Mouse (Mus musculus) lung, embryonic 15.5 days (tissue): ENCODE data around the gene Dnah2. TPM values are rescaled to one million over a fixed set of nuclear protein-coding genes. Genes with fewer than 3 reads are reported as not detected.

Experiments
- ATAC-seq: fragments of 200-750 bp; cut with Nextera tagmentation; 2 replicates; pipeline ENCODE4 v1.8.0; 2017; ENCODE audit warnings: moderate number of reproducible peaks, borderline replicate concordance; ENCODE audit not compliant: low FRiP score, low TSS enrichment; ENCODE audit errors: extremely low read depth
- H3K27ac ChIP-seq: fragments of 300-500 bp; sonication (generic); 2 replicates; pipeline ENCODE4 v1.5.1; 2015; ENCODE audit warnings: moderate library complexity, mild to moderate bottlenecking, inconsistent platforms
- H3K27me3 ChIP-seq: fragments of 300-500 bp; sonication (generic); 2 replicates; pipeline ENCODE4 v1.6.1; 2015; ENCODE audit warnings: inconsistent platforms
- H3K36me3 ChIP-seq: fragments of 300-500 bp; sonication (generic); 2 replicates; pipeline ENCODE4 v1.6.1; 2015; ENCODE audit warnings: inconsistent platforms
- H3K4me1 ChIP-seq: fragments of 300-500 bp; sonication (generic); 2 replicates; pipeline ENCODE4 v1.6.1; 2015; ENCODE audit warnings: inconsistent platforms
- H3K4me2 ChIP-seq: fragments of 300-500 bp; sonication (generic); 2 replicates; pipeline ENCODE4 v1.6.1; 2015; ENCODE audit warnings: inconsistent platforms, mild to moderate bottlenecking, moderate library complexity
- H3K4me3 ChIP-seq: fragments of 300-500 bp; sonication (generic); 2 replicates; pipeline ENCODE4 v1.5.1; 2015; ENCODE audit warnings: mild to moderate bottlenecking, inconsistent platforms
- H3K9ac ChIP-seq: fragments of 300-500 bp; sonication (generic); 2 replicates; pipeline ENCODE4 v1.6.1; 2015; ENCODE audit warnings: inconsistent platforms
- H3K9me3 ChIP-seq: fragments of 300-500 bp; sonication (generic); 2 replicates; pipeline ENCODE4 v1.6.1; 2016; ENCODE audit warnings: inconsistent platforms
- WGBS: fragments of 180-500 bp; shearing (Covaris S2); methylation state at CpG from one replicate; pipeline ENCODE4 v1.1.7; 2015; 5-methylcytosine and 5-hydroxymethylcytosine counted together
- polyA plus RNA-seq: library from polyadenylated mRNA; unstranded; fragments of >200 nt; fragmentation: Nextera tagmentation; extraction: Ambion mirVana; gene quantifications from 2 replicates; pipeline ENCODE4 v1.2.1, GENCODE M21; 2015

The Dnah2 gene
- polyA plus RNA-seq, 1 experiment from 2014 or later = 1.1 TPM

DNA sequence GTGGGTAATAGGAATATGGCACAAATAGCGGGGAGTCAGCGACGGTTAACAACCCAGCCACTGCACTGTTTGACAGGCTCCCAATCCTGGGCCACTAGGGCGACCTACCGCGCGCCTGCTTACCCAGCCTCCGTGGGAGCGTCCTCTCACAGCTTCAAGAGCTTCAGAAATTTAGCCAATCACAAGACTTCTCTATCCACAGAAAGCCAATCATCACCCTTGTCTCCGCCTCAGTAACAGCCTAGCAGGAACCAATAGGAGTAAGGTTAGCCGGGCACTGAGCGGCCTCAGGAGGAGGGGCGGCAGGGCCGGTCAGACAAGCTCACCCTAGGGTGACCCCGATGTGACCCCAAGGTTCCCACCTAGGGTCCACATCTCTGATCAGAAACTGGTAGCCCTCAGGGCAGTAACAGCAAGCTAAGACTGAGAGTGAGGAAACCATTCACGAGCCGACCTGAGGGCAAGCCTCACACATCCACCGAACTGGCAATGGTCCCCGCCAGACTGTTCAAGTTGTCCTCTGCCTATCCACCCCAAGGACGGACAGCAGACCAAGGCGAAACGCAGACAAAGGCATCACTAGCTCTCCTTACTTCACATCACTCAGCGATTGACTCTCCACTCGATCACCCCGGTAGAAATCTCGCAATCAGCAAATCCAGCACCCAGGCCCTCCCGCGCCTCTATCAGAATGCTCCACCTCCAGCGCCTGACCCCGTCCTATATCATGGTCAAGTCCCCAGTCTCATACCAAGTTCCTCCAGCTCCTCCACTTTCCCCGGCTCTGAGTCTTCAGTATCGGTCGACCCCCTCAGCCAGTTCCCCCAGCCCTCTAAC is 140.2 kb downstream of the Dnah2 start:
- peaks cover 37% of the 10 kb centered on the region for H3K4me1 ChIP-seq
- peak; percentile 73 for ATAC-seq
- no peaks in the 10 kb centered on the region for H3K9me3 ChIP-seq
- peak overlapping the region; percentile 99 for H3K4me2 ChIP-seq
- WGBS = under 1% methylated on average over 33 of the region's 33 CpGs
- peak overlapping the region; percentile 81 for H3K9ac ChIP-seq
- peaks cover 42% of the 10 kb centered on the region for H3K36me3 ChIP-seq
- H3K27me3 ChIP-seq = no peaks in the 10 kb centered on the region
- H3K27ac ChIP-seq = peak overlapping the region; percentile 99
- H3K4me3 ChIP-seq = peak overlapping the region; percentile 63

DNA sequence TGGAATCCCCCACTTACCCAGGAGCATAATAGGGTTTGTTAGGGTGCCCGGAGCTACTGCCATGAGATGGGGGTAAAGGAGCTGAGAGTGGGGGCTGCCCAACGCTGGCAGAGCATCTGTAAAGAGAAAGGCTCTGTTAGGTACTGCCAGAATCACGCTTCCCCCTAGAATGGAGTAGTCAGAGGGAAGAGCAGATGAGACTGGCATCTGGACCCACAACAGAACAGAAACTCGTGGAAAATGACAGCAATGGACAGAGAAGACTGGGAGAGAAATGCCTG is 141.2 kb downstream of the Dnah2 start:
- Histone ChIP-seq H3K27ac (no peak overlapping the region), H3K36me3 (peaks cover 52% of the 10 kb centered on the region), H3K27me3 (no peaks in the 10 kb centered on the region), H3K9ac (peak overlapping the region; percentile 5; the same call in 1 of the 2 replicates), H3K4me3 (peak overlapping the region; percentile 63), H3K4me1 (peaks cover 26% of the 10 kb centered on the region), H3K4me2 (peak overlapping the region; percentile 99), H3K9me3 (no peaks in the 10 kb centered on the region)
- no peak for ATAC-seq
- 77% methylated on average over 4 of the region's 4 CpGs for WGBS

DNA sequence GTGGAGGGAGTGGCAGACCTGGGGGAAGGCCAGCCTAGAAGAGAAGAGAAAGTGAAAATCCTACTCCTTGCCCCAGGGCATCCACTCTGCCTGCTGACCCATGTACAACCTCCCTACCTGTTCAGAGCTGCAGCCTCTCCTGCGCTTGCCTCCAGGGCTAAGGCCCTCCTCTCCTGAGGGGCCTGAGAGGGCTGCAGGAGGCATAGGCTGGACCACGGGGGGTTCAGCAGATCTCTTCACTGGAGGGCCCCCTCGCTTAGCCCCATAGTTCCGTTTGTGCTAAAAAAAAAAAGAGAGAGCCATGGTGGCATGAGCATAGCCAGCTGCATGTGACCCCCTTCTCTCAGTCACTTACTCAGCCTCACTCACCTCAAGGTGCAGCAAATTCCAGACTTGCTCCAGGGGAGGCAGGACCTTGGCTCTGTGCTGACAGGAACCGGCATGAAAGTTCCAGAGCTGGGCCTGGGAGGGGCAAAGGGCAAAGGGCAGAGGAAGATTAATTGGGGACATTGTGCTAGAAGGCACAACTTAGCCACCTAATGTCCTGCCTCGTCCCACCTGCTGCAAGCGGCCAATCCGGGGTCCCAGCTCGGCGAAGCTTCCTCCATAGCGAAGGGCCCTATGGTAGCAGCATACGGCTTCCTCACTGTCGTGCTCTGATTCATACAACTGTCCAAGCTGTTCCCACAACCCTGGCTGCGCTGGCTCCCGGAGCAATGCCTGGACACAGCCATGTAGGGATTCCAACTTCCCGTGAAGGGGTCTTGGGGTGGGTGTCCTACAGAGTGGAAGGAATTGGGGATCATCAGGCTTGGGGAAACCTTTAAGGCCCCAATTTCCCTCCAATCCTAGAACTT is 141.8 kb downstream of the Dnah2 start:
- Histone ChIP-seq H3K9me3 (no peaks in the 10 kb centered on the region), H3K27ac (no peak overlapping the region), H3K4me1 (peaks cover 21% of the 10 kb centered on the region), H3K27me3 (no peaks in the 10 kb centered on the region), H3K4me2 (no peak overlapping the region), H3K36me3 (peaks cover 56% of the 10 kb centered on the region), H3K4me3 (no peak overlapping the region), H3K9ac (no peak overlapping the region)
- ATAC-seq = no peak
- WGBS = 87% methylated on average over 16 of the region's 16 CpGs

DNA sequence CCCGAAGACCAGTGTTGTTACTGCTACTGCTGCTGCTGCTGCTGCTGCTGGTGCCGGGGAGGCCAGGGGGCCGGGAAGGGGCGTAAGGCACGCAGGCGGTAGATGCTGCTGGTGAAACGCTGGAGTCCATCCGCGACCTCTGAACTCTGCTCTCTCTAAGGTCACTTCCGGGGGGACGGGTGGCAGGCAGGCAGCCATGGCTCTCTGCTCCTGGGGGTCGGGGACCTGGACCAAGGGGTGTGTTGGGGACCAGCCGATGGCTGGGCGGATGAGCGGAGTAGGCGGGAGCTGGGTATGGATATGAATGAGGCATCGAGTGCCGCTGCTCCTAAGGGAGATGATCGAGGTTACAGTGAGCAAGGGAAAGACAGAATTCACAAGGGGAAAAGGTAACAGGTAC is 142.6 kb downstream of the Dnah2 start:
- no peak overlapping the region for H3K4me2 ChIP-seq

DNA sequence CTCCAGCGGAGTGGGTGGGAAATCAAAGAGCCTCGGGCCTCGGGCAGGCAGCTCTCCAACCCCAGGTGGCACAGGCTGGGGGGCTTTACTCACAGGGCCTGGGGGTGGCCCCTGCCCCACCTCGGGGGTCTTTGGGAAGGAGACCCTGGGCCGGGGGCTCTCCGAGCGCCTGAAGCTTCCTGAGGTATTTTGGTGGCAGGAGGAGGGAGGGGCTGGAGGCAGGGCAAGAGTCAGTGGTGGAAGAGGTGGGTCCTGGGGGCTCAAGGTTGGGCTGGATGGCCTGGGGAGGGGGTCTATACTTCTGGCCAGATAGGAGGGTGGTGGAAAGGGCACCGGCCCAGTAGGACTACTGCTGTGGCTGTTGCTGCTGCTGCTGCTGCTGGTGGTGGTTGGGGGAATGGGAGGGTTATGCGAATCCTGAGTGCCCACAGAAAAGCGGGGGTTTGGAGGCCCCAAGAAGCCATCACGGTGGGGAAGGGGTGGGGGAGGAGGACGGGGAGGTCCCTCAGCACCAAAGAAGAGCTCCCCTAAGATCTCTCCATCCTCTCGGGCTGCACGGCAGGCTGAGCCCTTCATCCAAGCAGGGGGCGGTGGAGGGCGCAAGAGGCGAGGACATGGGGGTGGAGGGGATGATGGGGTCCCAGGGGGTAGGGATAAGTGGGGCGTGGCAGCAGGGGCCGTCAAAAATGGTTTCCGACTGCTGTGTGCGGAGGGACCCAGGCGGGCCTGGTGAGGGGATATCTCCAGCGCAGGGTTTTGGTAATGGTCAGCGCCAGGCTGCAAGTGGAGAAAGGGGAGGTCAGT is 143.3 kb downstream of the Dnah2 start:
- Histone ChIP-seq H3K36me3 (peaks cover 69% of the 10 kb centered on the region), H3K4me2 (no peak overlapping the region), H3K27ac (no peak overlapping the region), H3K4me1 (peaks cover 16% of the 10 kb centered on the region), H3K9me3 (no peaks in the 10 kb centered on the region), H3K4me3 (no peak overlapping the region), H3K9ac (no peak overlapping the region), H3K27me3 (no peaks in the 10 kb centered on the region)
- no peak for ATAC-seq
- 87% methylated on average over 24 of the region's 24 CpGs for WGBS

More for the DNA sequence above, 142.6 kb downstream of the Dnah2 start:
- peaks cover 16% of the 10 kb centered on the region for H3K4me1 ChIP-seq
- H3K4me3 ChIP-seq = no peak overlapping the region
- H3K27me3 ChIP-seq = no peaks in the 10 kb centered on the region
- H3K36me3 ChIP-seq = peaks cover 63% of the 10 kb centered on the region
- no peaks in the 10 kb centered on the region for H3K9me3 ChIP-seq
- no peak overlapping the region for H3K9ac ChIP-seq
- H3K27ac ChIP-seq = no peak overlapping the region
- WGBS = 83% methylated on average over 19 of the region's 19 CpGs
- ATAC-seq = no peak

DNA sequence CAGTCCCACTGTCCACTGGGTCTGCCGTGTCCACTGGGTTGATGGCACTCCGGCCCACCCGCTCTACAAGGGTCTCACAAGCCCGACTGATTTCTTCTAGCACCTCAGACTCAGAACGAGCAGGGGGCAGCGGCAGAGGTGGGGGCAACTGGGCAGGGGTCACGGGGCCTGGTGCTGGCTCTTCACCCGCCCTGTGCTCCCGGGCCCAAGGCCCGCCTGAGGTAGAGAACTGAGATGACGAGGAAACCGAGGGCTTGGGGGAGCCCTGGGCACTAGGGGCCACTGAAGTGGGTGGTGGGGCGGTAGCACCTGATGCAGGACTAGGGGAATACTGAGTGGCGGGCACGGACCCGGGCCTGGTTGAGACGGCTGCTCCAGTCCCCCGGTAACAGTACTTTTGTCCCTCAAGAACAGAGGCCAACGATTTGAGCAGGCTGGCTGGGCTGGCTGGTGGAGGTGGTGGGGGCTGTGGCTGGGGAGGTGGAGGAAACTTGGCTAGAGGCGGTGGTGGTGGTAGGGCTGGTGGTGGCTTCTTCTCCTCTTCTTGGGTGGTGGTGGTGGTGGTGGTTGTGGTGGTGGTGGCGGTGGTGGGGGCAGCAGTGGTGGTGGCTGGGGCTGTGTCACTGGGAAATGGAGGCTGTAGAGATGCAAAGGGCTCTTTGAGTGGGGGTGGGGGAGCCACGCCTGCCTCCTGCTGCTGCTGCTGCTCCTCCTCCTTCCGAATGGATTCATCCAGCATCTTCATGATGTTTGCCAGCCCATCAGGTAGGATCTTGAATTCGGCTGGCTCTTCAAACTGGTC is 144.1 kb downstream of the Dnah2 start:
- H3K4me2 ChIP-seq = no peak overlapping the region
- peaks cover 20% of the 10 kb centered on the region for H3K4me1 ChIP-seq
- H3K4me3 ChIP-seq = no peak overlapping the region
- no peaks in the 10 kb centered on the region for H3K9me3 ChIP-seq
- H3K9ac ChIP-seq = no peak overlapping the region
- peaks cover 77% of the 10 kb centered on the region for H3K36me3 ChIP-seq
- WGBS = 89% methylated on average over 23 of the region's 24 CpGs
- H3K27ac ChIP-seq = no peak overlapping the region
- H3K27me3 ChIP-seq = no peaks in the 10 kb centered on the region
- no peak for ATAC-seq

DNA sequence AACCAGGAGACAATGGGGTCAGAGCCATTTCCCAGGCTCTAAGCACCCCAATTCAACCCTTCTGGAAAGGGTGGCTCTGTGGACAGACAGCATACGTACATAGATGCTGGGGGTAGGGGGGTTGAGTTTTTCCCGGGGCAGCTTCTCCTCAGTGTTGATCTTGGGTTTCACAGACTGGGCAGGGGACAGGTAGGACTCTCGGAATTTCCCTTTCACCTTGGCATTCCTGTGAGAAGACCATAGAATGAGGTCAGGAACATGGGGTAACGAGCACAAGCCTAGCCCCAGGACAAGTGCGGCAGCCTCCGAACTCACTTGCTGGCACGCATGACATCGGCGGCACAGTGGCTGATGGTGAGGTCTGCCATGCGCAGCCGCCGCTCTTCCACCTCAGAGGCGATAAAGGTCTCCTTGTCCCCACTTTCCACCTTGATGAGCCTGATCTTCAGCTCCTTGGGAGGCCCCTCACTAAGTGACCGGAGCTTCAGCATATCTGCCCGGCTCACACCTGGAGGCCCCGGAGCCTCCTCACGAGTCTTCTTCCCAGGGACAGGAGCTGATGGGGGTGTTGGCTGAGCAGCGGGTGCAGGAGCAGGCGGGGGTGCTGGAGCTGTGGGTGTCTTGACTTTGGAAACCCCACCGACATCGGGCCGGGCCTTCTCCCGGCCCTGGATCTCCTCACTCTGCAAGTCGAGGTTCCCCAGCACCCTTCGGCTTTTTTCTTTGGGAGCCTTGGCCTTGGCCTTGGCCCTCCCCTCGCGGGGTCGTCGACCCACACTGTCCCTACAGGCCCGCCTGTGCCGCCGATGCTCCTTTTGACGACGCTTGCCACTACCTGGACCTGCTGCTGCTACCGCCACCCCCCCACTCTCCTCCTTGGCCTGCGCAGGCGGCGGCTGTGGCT is 145.0 kb downstream of the Dnah2 start:
- H3K9me3 ChIP-seq = no peaks in the 10 kb centered on the region
- 89% methylated on average over 38 of the region's 38 CpGs for whole genome bisulfite sequencing
- H3K36me3 ChIP-seq = peaks cover 77% of the 10 kb centered on the region
- no peak for ATAC-seq
- H3K4me2 ChIP-seq = no peak overlapping the region
- H3K27me3 ChIP-seq = no peaks in the 10 kb centered on the region
- H3K4me1 ChIP-seq = peaks cover 24% of the 10 kb centered on the region
- no peak overlapping the region for H3K27ac ChIP-seq
- H3K4me3 ChIP-seq = no peak overlapping the region
- H3K9ac ChIP-seq = no peak overlapping the region

DNA sequence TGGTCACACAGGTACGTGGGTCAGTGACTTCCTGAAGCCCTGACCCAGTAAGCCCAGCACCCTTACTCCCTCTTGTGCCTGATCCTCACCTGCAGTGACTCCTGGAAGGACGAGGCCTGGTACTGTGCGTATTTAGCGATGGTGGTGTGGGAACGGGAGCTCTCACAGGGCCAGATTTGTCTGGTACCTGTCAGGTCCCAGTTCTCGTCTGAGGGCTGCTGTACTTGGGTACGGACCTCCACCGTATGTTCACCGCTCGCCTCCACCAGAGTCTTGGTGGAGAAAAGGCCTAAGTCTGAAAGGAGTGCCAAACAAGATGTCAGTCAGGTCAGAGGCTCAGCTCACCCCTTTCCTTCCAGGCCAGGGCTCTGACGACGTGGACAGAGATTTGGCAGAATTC is 146.9 kb downstream of the Dnah2 start:
- no peak overlapping the region for H3K9ac ChIP-seq
- peaks cover 30% of the 10 kb centered on the region for H3K4me1 ChIP-seq
- no peak for ATAC-seq
- no peak overlapping the region for H3K27ac ChIP-seq
- H3K4me3 ChIP-seq = no peak overlapping the region
- no peaks in the 10 kb centered on the region for H3K9me3 ChIP-seq
- WGBS = 82% methylated on average over 12 of the region's 12 CpGs
- H3K36me3 ChIP-seq = peaks cover 66% of the 10 kb centered on the region
- H3K4me2 ChIP-seq = no peak overlapping the region
- H3K27me3 ChIP-seq = no peaks in the 10 kb centered on the region

DNA sequence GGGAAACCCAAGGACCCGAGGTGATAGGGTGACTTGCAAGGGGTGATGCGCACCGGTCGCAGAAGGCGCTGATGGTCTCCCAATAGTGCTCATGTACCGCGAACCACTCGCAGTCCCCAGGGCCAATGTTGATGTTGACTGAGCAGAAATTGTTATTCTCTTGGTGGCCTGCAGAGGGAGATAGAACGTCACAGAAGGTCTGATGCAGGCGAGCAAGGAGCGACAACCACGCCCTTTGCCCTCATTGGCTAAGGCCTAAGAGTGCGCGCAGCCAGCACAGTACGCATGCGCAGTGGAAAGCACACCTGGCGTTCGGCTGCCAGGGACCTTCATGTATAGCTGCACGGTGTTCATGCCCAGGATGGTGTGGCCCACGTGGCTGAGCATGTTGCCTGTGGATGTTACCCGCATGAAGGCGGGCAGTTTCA is 147.7 kb downstream of the Dnah2 start:
- WGBS = 19% methylated on average over 22 of the region's 22 CpGs
- no peaks in the 10 kb centered on the region for H3K27me3 ChIP-seq
- H3K4me3 ChIP-seq = no peak overlapping the region
- no peak overlapping the region for H3K27ac ChIP-seq
- peaks cover 59% of the 10 kb centered on the region for H3K36me3 ChIP-seq
- peak; percentile 75 for ATAC-seq
- no peak overlapping the region for H3K9ac ChIP-seq
- H3K4me1 ChIP-seq = peaks cover 36% of the 10 kb centered on the region
- H3K9me3 ChIP-seq = no peaks in the 10 kb centered on the region
- no peak overlapping the region for H3K4me2 ChIP-seq

DNA sequence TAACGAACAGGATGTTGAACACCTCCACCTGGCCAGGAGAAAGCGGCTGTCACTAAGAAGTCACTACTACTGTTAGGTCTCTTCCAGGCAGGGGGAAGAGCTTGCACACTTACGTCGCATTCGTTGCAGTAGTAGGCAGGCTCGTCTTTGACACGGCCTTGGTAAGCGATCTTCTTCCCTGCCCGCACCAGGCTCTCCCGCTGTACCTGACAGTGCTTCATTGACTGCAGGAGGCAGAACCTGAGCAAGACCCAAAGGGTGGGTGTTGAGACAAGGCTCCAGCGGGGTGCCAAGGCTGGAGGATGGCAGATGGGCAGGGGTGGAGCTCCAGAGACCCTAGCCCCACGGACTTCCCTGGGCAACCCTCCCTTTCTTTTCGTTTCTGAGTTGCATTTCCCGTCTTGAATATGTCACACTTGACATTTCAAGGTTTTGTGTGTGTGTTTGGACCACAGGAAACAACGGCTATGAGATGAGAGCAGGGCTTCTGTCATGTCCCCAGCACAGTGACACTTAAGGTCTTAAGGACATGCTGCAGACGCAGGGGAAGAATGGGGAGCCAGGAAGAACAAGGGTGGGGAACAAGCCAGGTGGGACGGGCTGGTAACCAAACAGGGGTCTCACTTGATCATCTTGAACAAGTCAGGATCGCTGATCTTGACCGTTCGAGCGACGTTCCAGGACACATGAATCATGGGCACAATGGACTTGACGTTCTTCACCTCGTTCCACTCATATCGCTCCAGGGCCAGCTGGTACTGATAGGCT is 148.6 kb downstream of the Dnah2 start:
- Histone ChIP-seq H3K27me3 (no peaks in the 10 kb centered on the region), H3K4me1 (peaks cover 36% of the 10 kb centered on the region), H3K4me3 (peak overlapping the region; percentile 11), H3K9me3 (no peaks in the 10 kb centered on the region), H3K9ac (no peak overlapping the region), H3K27ac (0 out of 2 replicates have a peak overlapping the region, but pooled peaks have one; percentile 11), H3K4me2 (peak overlapping the region; percentile 45), H3K36me3 (peaks cover 49% of the 10 kb centered on the region)
- ATAC-seq = no peak
- WGBS = 75% methylated on average over 25 of the region's 25 CpGs
